Mouse (Mus musculus): Measurements from ENCODE around the gene Med13l. TPM values are rescaled to one million over a fixed set of nuclear protein-coding genes. Genes with fewer than 3 reads are reported as not detected.

Med13l gene
- polyA plus RNA-seq, 1 experiment from 2014 or later, result 11.5 TPM

- Histone ChIP-seq H3K4me2 (no peak overlapping the region), H3K27ac (replicated peaks) (peak overlapping the region; percentile 45; the same call in 1 of the 2 replicates), H3K9ac (replicated peaks) (no peak overlapping the region), H3K27me3 (replicated peaks) (no peaks in the 10 kb centered on the region), H3K4me1 (peaks cover 59% of the 10 kb centered on the region), H3K36me3 (no peaks in the 10 kb centered on the region), H3K9me3 (replicated peaks) (no peaks in the 10 kb centered on the region), H3K4me3 (replicated peaks) (no peak overlapping the region)
- 77% methylated on average over 2 of the region's 2 CpGs for WGBS
- no peak for ATAC-seq (ENCODE audit: low FRiP score)
Measured at GRCm38 (mm10) chr5:118614571-118614981, 54.1 kb downstream of the Med13l start.

- ATAC-seq (ENCODE audit: low FRiP score), result no peak
- peak overlapping the region; percentile 11 for H3K4me2 ChIP-seq
- H3K36me3 ChIP-seq, result no peaks in the 10 kb centered on the region
- peaks cover 71% of the 10 kb centered on the region for H3K4me1 ChIP-seq
- H3K9ac ChIP-seq (replicated peaks), result no peak overlapping the region
- no peak overlapping the region for H3K4me3 ChIP-seq (replicated peaks)
- no peaks in the 10 kb centered on the region for H3K27me3 ChIP-seq (replicated peaks)
- no peaks in the 10 kb centered on the region for H3K9me3 ChIP-seq (replicated peaks)
- peak overlapping the region; percentile 37; the same call in 1 of the 2 replicates for H3K27ac ChIP-seq (replicated peaks)
- 16% methylated on average over 12 of the region's 12 CpGs for WGBS
Measured at GRCm38 (mm10) chr5:118618963-118619610, 58.6 kb downstream of the Med13l start.

GRCm38 (mm10) chr5:118619801-118620200, 59.3 kb downstream of the Med13l start:
- H3K4me2 ChIP-seq, result no peak overlapping the region
- 0 out of 2 replicates have a peak, but pooled peaks have one; percentile 22 for ATAC-seq (ENCODE audit: low FRiP score)
- H3K27ac ChIP-seq (replicated peaks), result 0 out of 2 replicates have a peak overlapping the region, but pooled peaks have one; percentile 3
- H3K9ac ChIP-seq (replicated peaks), result no peak overlapping the region
- H3K9me3 ChIP-seq (replicated peaks), result no peaks in the 10 kb centered on the region
- peaks cover 66% of the 10 kb centered on the region for H3K4me1 ChIP-seq
- no peaks in the 10 kb centered on the region for H3K27me3 ChIP-seq (replicated peaks)
- no peak overlapping the region for H3K4me3 ChIP-seq (replicated peaks)
- no peaks in the 10 kb centered on the region for H3K36me3 ChIP-seq
- WGBS, result 45% methylated on average over 7 of the region's 7 CpGs

- Histone ChIP-seq H3K27ac (replicated peaks) (peak overlapping the region; percentile 13; the same call in 1 of the 2 replicates), H3K9me3 (replicated peaks) (no peaks in the 10 kb centered on the region), H3K4me2 (no peak overlapping the region), H3K4me1 (peaks cover 60% of the 10 kb centered on the region), H3K27me3 (replicated peaks) (no peaks in the 10 kb centered on the region), H3K9ac (replicated peaks) (no peak overlapping the region), H3K4me3 (replicated peaks) (no peak overlapping the region), H3K36me3 (no peaks in the 10 kb centered on the region)
- ATAC-seq (ENCODE audit: low FRiP score), result no peak
- 76% methylated on average over 7 of the region's 7 CpGs for WGBS
Measured at GRCm38 (mm10) chr5:118620330-118620910, 59.9 kb downstream of the Med13l start.

GRCm38 (mm10) chr5:118621877-118622276, 61.4 kb downstream of the Med13l start:
- Histone ChIP-seq H3K4me1 (peaks cover 56% of the 10 kb centered on the region), H3K4me2 (no peak overlapping the region), H3K4me3 (replicated peaks) (no peak overlapping the region), H3K36me3 (no peaks in the 10 kb centered on the region), H3K27ac (replicated peaks) (no peak overlapping the region), H3K27me3 (replicated peaks) (no peaks in the 10 kb centered on the region), H3K9ac (replicated peaks) (no peak overlapping the region), H3K9me3 (replicated peaks) (no peaks in the 10 kb centered on the region)
- no peak for ATAC-seq (ENCODE audit: low FRiP score)
- 82% methylated on average over 4 of the region's 4 CpGs for whole genome bisulfite sequencing

GRCm38 (mm10) chr5:118622346-118622745, 61.9 kb downstream of the Med13l start:
- Histone ChIP-seq H3K27me3 (replicated peaks) (no peaks in the 10 kb centered on the region), H3K9me3 (replicated peaks) (no peaks in the 10 kb centered on the region), H3K4me1 (peaks cover 51% of the 10 kb centered on the region), H3K36me3 (no peaks in the 10 kb centered on the region), H3K4me3 (replicated peaks) (no peak overlapping the region), H3K9ac (replicated peaks) (no peak overlapping the region), H3K4me2 (no peak overlapping the region), H3K27ac (replicated peaks) (no peak overlapping the region)
- ATAC-seq (ENCODE audit: low FRiP score), result no peak
- 78% methylated on average over 5 of the region's 5 CpGs for WGBS

GRCm38 (mm10) chr5:118623797-118624196, 63.3 kb downstream of the Med13l start:
- no peak for ATAC-seq (ENCODE audit: low FRiP score)
- Histone ChIP-seq H3K27ac (replicated peaks) (no peak overlapping the region), H3K9ac (replicated peaks) (no peak overlapping the region), H3K9me3 (replicated peaks) (no peaks in the 10 kb centered on the region), H3K27me3 (replicated peaks) (no peaks in the 10 kb centered on the region), H3K4me2 (no peak overlapping the region), H3K36me3 (no peaks in the 10 kb centered on the region), H3K4me1 (peaks cover 43% of the 10 kb centered on the region), H3K4me3 (replicated peaks) (no peak overlapping the region)
- WGBS, result 60% methylated on average over 5 of the region's 5 CpGs

- Histone ChIP-seq H3K27ac (replicated peaks) (no peak overlapping the region), H3K4me2 (no peak overlapping the region), H3K9me3 (replicated peaks) (no peaks in the 10 kb centered on the region), H3K27me3 (replicated peaks) (no peaks in the 10 kb centered on the region), H3K4me3 (replicated peaks) (no peak overlapping the region), H3K36me3 (no peaks in the 10 kb centered on the region), H3K9ac (replicated peaks) (no peak overlapping the region), H3K4me1 (peaks cover 23% of the 10 kb centered on the region)
- WGBS, result 89% methylated on average over 5 of the region's 5 CpGs
- ATAC-seq (ENCODE audit: low FRiP score), result no peak
Measured at GRCm38 (mm10) chr5:118627630-118628029, 67.2 kb downstream of the Med13l start.

- no peak overlapping the region for H3K4me3 ChIP-seq (replicated peaks)
- H3K4me2 ChIP-seq, result no peak overlapping the region
- peaks cover 23% of the 10 kb centered on the region for H3K4me1 ChIP-seq
- H3K9me3 ChIP-seq (replicated peaks), result no peaks in the 10 kb centered on the region
- no peak overlapping the region for H3K27ac ChIP-seq (replicated peaks)
- no peak for ATAC-seq (ENCODE audit: low FRiP score)
- H3K9ac ChIP-seq (replicated peaks), result no peak overlapping the region
- H3K36me3 ChIP-seq, result no peaks in the 10 kb centered on the region
- WGBS, result 97% methylated on average over 4 of the region's 4 CpGs
- no peaks in the 10 kb centered on the region for H3K27me3 ChIP-seq (replicated peaks)
Measured at GRCm38 (mm10) chr5:118628211-118628610, 67.7 kb downstream of the Med13l start.

- Histone ChIP-seq H3K36me3 (no peaks in the 10 kb centered on the region), H3K27me3 (replicated peaks) (no peaks in the 10 kb centered on the region), H3K9ac (replicated peaks) (no peak overlapping the region), H3K4me1 (peaks cover 30% of the 10 kb centered on the region), H3K4me2 (no peak overlapping the region), H3K4me3 (replicated peaks) (no peak overlapping the region), H3K9me3 (replicated peaks) (no peaks in the 10 kb centered on the region), H3K27ac (replicated peaks) (no peak overlapping the region)
- 81% methylated on average over 8 of the region's 8 CpGs for WGBS
- ATAC-seq (ENCODE audit: low FRiP score), result no peak
Measured at GRCm38 (mm10) chr5:118632346-118632745, 71.9 kb downstream of the Med13l start.

- WGBS, result 87% methylated on average over 8 of the region's 8 CpGs
- no peak overlapping the region for H3K27ac ChIP-seq (replicated peaks)
- H3K9me3 ChIP-seq (replicated peaks), result no peaks in the 10 kb centered on the region
- H3K4me1 ChIP-seq, result peaks cover 30% of the 10 kb centered on the region
- no peak overlapping the region for H3K4me2 ChIP-seq
- H3K9ac ChIP-seq (replicated peaks), result no peak overlapping the region
- ATAC-seq (ENCODE audit: low FRiP score), result no peak
- no peak overlapping the region for H3K4me3 ChIP-seq (replicated peaks)
- no peaks in the 10 kb centered on the region for H3K27me3 ChIP-seq (replicated peaks)
- no peaks in the 10 kb centered on the region for H3K36me3 ChIP-seq
Measured at GRCm38 (mm10) chr5:118633106-118633505, 72.6 kb downstream of the Med13l start.

- Histone ChIP-seq H3K27me3 (replicated peaks) (no peaks in the 10 kb centered on the region), H3K36me3 (no peaks in the 10 kb centered on the region), H3K4me2 (no peak overlapping the region), H3K4me3 (replicated peaks) (no peak overlapping the region), H3K27ac (replicated peaks) (peak overlapping the region; percentile 61), H3K9ac (replicated peaks) (0 out of 2 replicates have a peak overlapping the region, but pooled peaks have one; percentile 7), H3K9me3 (replicated peaks) (no peaks in the 10 kb centered on the region), H3K4me1 (peaks cover 36% of the 10 kb centered on the region)
- ATAC-seq (ENCODE audit: low FRiP score), result no peak
- WGBS, result 13% methylated on average over 11 of the region's 11 CpGs
Measured at GRCm38 (mm10) chr5:118635476-118636187, 75.2 kb downstream of the Med13l start.

All from neural tube, embryonic 15.5 days (tissue).